Mouse (Mus musculus) forebrain, embryonic 16.5 days (tissue): ENCODE data around the gene Pea15a. TPM values are rescaled to one million over a fixed set of nuclear protein-coding genes. Genes with fewer than 3 reads are reported as not detected.
A peak's percentile ranks its signal among the peaks of the same experiment; 100 is the strongest.

Source experiments
- ATAC-seq: fragments of 200-750 bp; cut with Nextera tagmentation; 2 replicates; pipeline ENCODE4 v1.8.0; 2017; ENCODE audit warnings: mild to moderate bottlenecking, moderate library complexity
- H3K27ac ChIP-seq: fragments of 300-500 bp; sonication (generic); 2 replicates; pipeline ENCODE4 v1.5.1; 2014; ENCODE audit warnings: low read length, control low read depth
- H3K27me3 ChIP-seq: fragments of 300-500 bp; sonication (generic); replicated peaks from 2 replicates; pipeline ENCODE4 v1.6.1; 2014; ENCODE audit warnings: low read length; ENCODE audit not compliant: control insufficient read depth, insufficient read depth
- H3K36me3 ChIP-seq: fragments of 300-500 bp; sonication (generic); 2 replicates; pipeline ENCODE4 v1.6.1; 2014; ENCODE audit not compliant: control insufficient read depth, insufficient read depth
- H3K4me1 ChIP-seq: fragments of 300-500 bp; sonication (generic); replicated peaks from 2 replicates; pipeline ENCODE4 v1.6.1; 2014; ENCODE audit warnings: low read length; ENCODE audit not compliant: control insufficient read depth, insufficient read depth
- H3K4me2 ChIP-seq: fragments of 300-500 bp; sonication (generic); 2 replicates; pipeline ENCODE4 v1.6.1; 2014; ENCODE audit warnings: mild to moderate bottlenecking, low read length, control low read depth
- H3K4me3 ChIP-seq: fragments of 300-500 bp; sonication (generic); replicated peaks from 2 replicates; pipeline ENCODE4 v1.5.1; 2014; ENCODE audit warnings: mild to moderate bottlenecking, low read length, control low read depth
- H3K9ac ChIP-seq: fragments of 300-500 bp; sonication (generic); replicated peaks from 2 replicates; pipeline ENCODE4 v1.6.1; 2014; ENCODE audit warnings: low read depth, low read length, control low read depth
- H3K9me3 ChIP-seq: fragments of 300-500 bp; sonication (generic); 2 replicates; pipeline ENCODE4 v1.6.1; 2016; ENCODE audit warnings: low read length; ENCODE audit not compliant: control insufficient read depth
- WGBS: fragments of 180-500 bp; shearing (Covaris S2); extraction: QIAGEN DNeasy Blood & Tissue Kit; methylation state at CpG from one replicate; pipeline ENCODE4 v1.1.7; 2014; 5-methylcytosine and 5-hydroxymethylcytosine counted together
- polyA plus RNA-seq: library from polyadenylated mRNA; unstranded; fragments of >200 nt; fragmentation: Nextera tagmentation; extraction: Ambion mirVana; gene quantifications from 2 replicates; pipeline ENCODE4 v1.2.1, GENCODE M21; 2015

The Pea15a gene
- polyA plus RNA-seq, 1 experiment from 2014 or later, result 472 TPM

- Histone ChIP-seq H3K27me3 (no peaks in the 10 kb centered on the region), H3K27ac (peak overlapping the region; percentile 91), H3K9ac (peak overlapping the region; percentile 99), H3K4me3 (peak overlapping the region; percentile 99), H3K9me3 (no peaks in the 10 kb centered on the region), H3K4me1 (peaks cover 23% of the 10 kb centered on the region), H3K4me2 (peak overlapping the region; percentile 81), H3K36me3 (peaks cover 9% of the 10 kb centered on the region; the same call in 1 of the 2 replicates)
- ATAC-seq, result peak; percentile 57
- under 1% methylated on average over 40 of the region's 40 CpGs for WGBS
Measured at GRCm38 (mm10) chr1:172148279-172148954, 58.2 kb downstream of the Pea15a start.

DNA sequence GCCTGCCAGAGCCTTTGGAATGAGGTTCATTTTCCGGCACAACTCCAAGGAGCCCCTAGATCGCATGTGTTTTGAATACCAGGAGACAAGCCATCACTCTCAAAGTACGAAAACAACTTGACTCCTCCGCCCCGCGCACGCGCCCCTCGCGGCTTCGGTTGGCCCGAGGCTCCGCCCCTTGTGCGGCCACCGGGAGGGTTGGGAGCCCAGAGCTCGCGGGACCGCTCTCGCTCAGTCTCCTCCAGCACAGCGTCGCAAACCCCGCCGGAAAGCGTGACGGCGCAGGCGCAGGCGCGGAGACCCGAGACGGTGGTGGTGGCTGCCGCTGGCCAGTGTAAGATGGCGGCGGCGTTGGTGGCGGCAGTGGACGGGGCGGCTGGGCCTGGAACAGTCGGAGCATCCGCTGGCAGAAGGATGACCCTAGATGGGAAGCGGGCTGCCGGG lies 58.7 kb downstream of the Pea15a start, which contains the start of gene Dcaf8:
Gene Dcaf8 (plus strand): TSS at position 250 of the 444 bp plus-strand sequence.
- under 1% methylated on average over 36 of the region's 42 CpGs for WGBS
- Histone ChIP-seq H3K4me3 (peak within 1 kb of the TSS; percentile 99), H3K4me1 (peaks cover 23% of the 10 kb centered on the region), H3K9me3 (no peaks in the 10 kb centered on the region), H3K4me2 (peak within 1 kb of the TSS; percentile 81), H3K27ac (peak within 1 kb of the TSS; percentile 91), H3K36me3 (peaks cover 9% of the 10 kb centered on the region; the same call in 1 of the 2 replicates), H3K27me3 (no peaks in the 10 kb centered on the region), H3K9ac (peak within 1 kb of the TSS; percentile 99)
- peak; percentile 99 for ATAC-seq

Other genes starting within 250 kb of the Pea15a start
- 40.5 and 42.7 TPM in 2 replicates for gene Vangl2, start 178.4 kb downstream of the Pea15a start, polyA plus RNA-seq
- gene Nhlh1, start 149.2 kb downstream of the Pea15a start, polyA plus RNA-seq, result 2.0 TPM in 2 replicates
- 235 and 242 TPM in 2 replicates for gene Copa, start 124.3 kb downstream of the Pea15a start, polyA plus RNA-seq
- 108 and 112 TPM in 2 replicates for gene Ncstn, start 124.0 kb downstream of the Pea15a start, polyA plus RNA-seq
- 155 and 157 TPM in 2 replicates for gene Pex19, start 80.0 kb downstream of the Pea15a start, polyA plus RNA-seq
- 106 and 107 TPM in 2 replicates for gene Dcaf8, start 58.7 kb downstream of the Pea15a start, polyA plus RNA-seq
- gene Casq1, start 13.1 kb upstream of the Pea15a start, polyA plus RNA-seq, result 4.7 and 7.2 TPM in 2 replicates
- 0.11 TPM in 1 of 2 replicates, not detected in the other for gene Atp1a4, start 51.6 kb upstream of the Pea15a start, polyA plus RNA-seq
- gene Igsf8, start 54.8 kb upstream of the Pea15a start, polyA plus RNA-seq, result 136 and 152 TPM in 2 replicates
- 42.4 and 47.1 TPM in 2 replicates for gene Atp1a2, start 91.3 kb upstream of the Pea15a start, polyA plus RNA-seq
- 2.6 and 4.2 TPM in 2 replicates for gene Kcnj9, start 122.5 kb upstream of the Pea15a start, polyA plus RNA-seq
- gene Kcnj10, start 134.4 kb upstream of the Pea15a start, polyA plus RNA-seq, result 2.1 and 2.2 TPM in 2 replicates
- 4.5 and 4.7 TPM in 2 replicates for gene Pigm, start 169.7 kb upstream of the Pea15a start, polyA plus RNA-seq